Mouse (Mus musculus): ENCODE measurements around the gene Rin3.

The Rin3 gene

GRCm38 (mm10) chr12:102282126-102282525, 722 bp upstream of the Rin3 start:
- DNase-seq: no peak

GRCm38 (mm10) chr12:102283483-102284266, 827 bp downstream of the Rin3 start:
- peak; percentile 44 for DNase-seq

- no peak for DNase-seq
These were observed 1.4 kb downstream of the Rin3 start for GRCm38 (mm10) chr12:102284267-102284610.

GRCm38 (mm10) chr12:102284618-102285159, 1.8 kb downstream of the Rin3 start:
- DNase-seq: no peak

- no peak for DNase-seq
These were observed 2.5 kb downstream of the Rin3 start for GRCm38 (mm10) chr12:102285318-102285717.

- DNase-seq: no peak
These were observed 2.9 kb downstream of the Rin3 start for GRCm38 (mm10) chr12:102285779-102286178.

- no peak for DNase-seq
These were observed 4.0 kb downstream of the Rin3 start for GRCm38 (mm10) chr12:102286681-102287414.

- no peak for DNase-seq
These were observed 5.2 kb downstream of the Rin3 start for GRCm38 (mm10) chr12:102287904-102288602.

- no peak for DNase-seq
These were observed 6.0 kb downstream of the Rin3 start for GRCm38 (mm10) chr12:102288846-102289245.

GRCm38 (mm10) chr12:102289568-102289967, 6.7 kb downstream of the Rin3 start:
- no peak for DNase-seq

GRCm38 (mm10) chr12:102290662-102291061, 7.8 kb downstream of the Rin3 start:
- DNase-seq: no peak

GRCm38 (mm10) chr12:102291686-102292085, 8.8 kb downstream of the Rin3 start:
- DNase-seq: no peak

GRCm38 (mm10) chr12:102292501-102293215, 9.8 kb downstream of the Rin3 start:
- no peak for DNase-seq

- DNase-seq: no peak
These were observed 11.8 kb downstream of the Rin3 start for GRCm38 (mm10) chr12:102294634-102295033.

GRCm38 (mm10) chr12:102295230-102295629, 12.4 kb downstream of the Rin3 start:
- DNase-seq: no peak

- no peak for DNase-seq
These were observed 12.8 kb downstream of the Rin3 start for GRCm38 (mm10) chr12:102295662-102296061.

GRCm38 (mm10) chr12:102296361-102296760, 13.5 kb downstream of the Rin3 start:
- no peak for DNase-seq

- DNase-seq: no peak
These were observed 14.1 kb downstream of the Rin3 start for GRCm38 (mm10) chr12:102296967-102297366.

- DNase-seq: no peak
These were observed 16.4 kb downstream of the Rin3 start for GRCm38 (mm10) chr12:102299209-102299608.

- no peak for DNase-seq
These were observed 18.7 kb downstream of the Rin3 start for GRCm38 (mm10) chr12:102301585-102301984.

GRCm38 (mm10) chr12:102302322-102302721, 19.5 kb downstream of the Rin3 start:
- DNase-seq: no peak

GRCm38 (mm10) chr12:102302831-102303351, 20.0 kb downstream of the Rin3 start:
- no peak for DNase-seq
